Mouse (Mus musculus): Measurements from ENCODE around the gene Sfmbt2. TPM values are rescaled to one million over a fixed set of nuclear protein-coding genes. Genes with fewer than 3 reads are reported as not detected.

Sfmbt2 gene
- total RNA-seq, 2 experiments from 2014 or later, result 0.54 to 0.72 TPM

- DNase-seq, result no peak
Measured at GRCm38 (mm10) chr2:10565491-10565890, 195.2 kb downstream of the Sfmbt2 start.

- DNase-seq, result no peak
Measured at GRCm38 (mm10) chr2:10569392-10569791, 199.1 kb downstream of the Sfmbt2 start.

GRCm38 (mm10) chr2:10572311-10572710 lies 202.0 kb downstream of the Sfmbt2 start:
- DNase-seq, result no peak

- no peak for DNase-seq
Measured at GRCm38 (mm10) chr2:10575962-10576740, 205.8 kb downstream of the Sfmbt2 start.

- no peak for DNase-seq
Measured at GRCm38 (mm10) chr2:10582673-10583072, 212.4 kb downstream of the Sfmbt2 start.

GRCm38 (mm10) chr2:10583103-10583502 lies 212.8 kb downstream of the Sfmbt2 start:
- no peak for DNase-seq

- DNase-seq, result no peak
Measured at GRCm38 (mm10) chr2:10591310-10591709, 221.0 kb downstream of the Sfmbt2 start.

GRCm38 (mm10) chr2:10615500-10615899 lies 245.2 kb downstream of the Sfmbt2 start:
- no peak for DNase-seq

Small RNA genes within 50 kb of the gene (microRNA-seq; reads per million reads assigned to microRNA genes)
- gene Gm22051, result 0 reads per million in 2 experiments
- 0 reads per million in 2 experiments for gene Gm22072
- 0 reads per million in 2 experiments for gene Gm22091
- gene Gm22166, result 0 reads per million in 2 experiments
- gene Gm22239, result 0 reads per million in 2 experiments
- gene Gm22626, result 0 reads per million in 2 experiments
- 0 reads per million in 2 experiments for gene Gm22635
- 0 reads per million in 2 experiments for gene Gm22677
- gene Gm22678, result 0 reads per million in 2 experiments
- gene Gm22775, result 0 reads per million in 2 experiments
- gene Gm22925, result 0 reads per million in 2 experiments
- 0 reads per million in 2 experiments for gene Gm23108
- gene Gm23288, result 0 reads per million in 2 experiments
- gene Gm23542, result 0 reads per million in 2 experiments
- 0 reads per million in 2 experiments for gene Gm23569
- 0 reads per million in 2 experiments for gene Gm23571
- gene Gm23578, result 0 reads per million in 2 experiments
- gene Gm23651, result 0 reads per million in 2 experiments
- 0 reads per million in 2 experiments for gene Gm23988
- 0 reads per million in 2 experiments for gene Gm24028
- gene Gm24167, result 0 reads per million in 2 experiments
- gene Gm24315, result 0 reads per million in 2 experiments
- gene Gm24342, result 0 reads per million in 2 experiments
- gene Gm24488, result 0 reads per million in 2 experiments
- gene Gm24640, result 0 reads per million in 2 experiments
- 0 reads per million in 2 experiments for gene Gm24673
- 0 reads per million in 2 experiments for gene Gm24761
- gene Gm24806, result 0 reads per million in 2 experiments
- 0 reads per million in 2 experiments for gene Gm25022
- 0 reads per million in 2 experiments for gene Gm25158
- 0 reads per million in 2 experiments for gene Gm25263
- 0 reads per million in 2 experiments for gene Gm25285
- gene Gm25316, result 0 reads per million in 2 experiments
- gene Gm25451, result 0 reads per million in 2 experiments
- gene Gm25673, result 0 reads per million in 2 experiments
- 0 reads per million in 2 experiments for gene Gm25680
- gene Gm25701, result 0 reads per million in 2 experiments
- gene Gm25753, result 0 reads per million in 2 experiments
- 0 reads per million in 2 experiments for gene Gm25943
- gene Gm26060, result 0 reads per million in 2 experiments
- gene Gm26073, result 0 reads per million in 2 experiments
- gene Gm26092, result 0 reads per million in 2 experiments
- 0 reads per million in 2 experiments for gene Gm26156
- gene Gm26229, result 0 reads per million in 2 experiments
- gene Gm26398, result 0 reads per million in 2 experiments
- gene Gm26426, result 0 reads per million in 2 experiments
- 0 reads per million in 2 experiments for gene Gm26431
- 0 reads per million in 2 experiments for gene Gm26491
- 0 reads per million in 2 experiments for gene Mir297a-2
- 0 reads per million in 2 experiments for gene Mir297a-3
- gene Mir297a-4, result 0 reads per million in 2 experiments
- gene Mir297b, result 0 reads per million in 2 experiments
- 0 reads per million in 2 experiments for gene Mir297c
- 0 reads per million in 2 experiments for gene Mir466
- gene Mir466b-1, result 0 reads per million in 2 experiments
- gene Mir466b-2, result 0 reads per million in 2 experiments
- gene Mir466b-3, result 0 reads per million in 2 experiments
- gene Mir466b-4, result 0 reads per million in 2 experiments
- 0 reads per million in 2 experiments for gene Mir466b-5
- gene Mir466b-6, result 0 reads per million in 2 experiments
- gene Mir466b-7, result 0 reads per million in 2 experiments
- gene Mir466b-8, result 0 reads per million in 2 experiments
- 0 reads per million in 2 experiments for gene Mir466c-1
- gene Mir466c-2, result 0 reads per million in 2 experiments
- 0 reads per million in 2 experiments for gene Mir466d
- gene Mir466e, result 0 reads per million in 2 experiments
- 0 reads per million in 2 experiments for gene Mir466f-1
- 0 reads per million in 2 experiments for gene Mir466f-2
- 0 reads per million in 2 experiments for gene Mir466f-3
- 0 reads per million in 2 experiments for gene Mir466g
- gene Mir466h, result 0 reads per million in 2 experiments
- 0 reads per million in 2 experiments for gene Mir466l
- gene Mir466m, result 0 reads per million in 2 experiments
- 0 to 0.50 reads per million in 2 experiments for gene Mir466n
- 0 reads per million in 2 experiments for gene Mir466o
- 0 reads per million in 2 experiments for gene Mir466p
- gene Mir467a-1, result 0 reads per million in 2 experiments
- gene Mir467a-10, result 0 reads per million in 2 experiments
- gene Mir467a-2, result 0 reads per million in 2 experiments
- 0 reads per million in 2 experiments for gene Mir467a-3
- gene Mir467a-4, result 0 reads per million in 2 experiments
- gene Mir467a-5, result 0 reads per million in 2 experiments
- gene Mir467a-6, result 0 reads per million in 2 experiments
- 0 reads per million in 2 experiments for gene Mir467a-7
- 0 reads per million in 2 experiments for gene Mir467a-8
- gene Mir467a-9, result 0 reads per million in 2 experiments
- gene Mir467b, result 0 reads per million in 2 experiments
- 51.8 to 62.0 reads per million in 2 experiments for gene Mir467c
- gene Mir467d, result 312 to 414 reads per million in 2 experiments
- gene Mir467e, result 326 to 352 reads per million in 2 experiments
- gene Mir669a-1, result 0 reads per million in 2 experiments
- 0 reads per million in 2 experiments for gene Mir669a-10
- gene Mir669a-11, result 0 reads per million in 2 experiments
- 0 reads per million in 2 experiments for gene Mir669a-12
- gene Mir669a-2, result 0 reads per million in 2 experiments
- gene Mir669a-3, result 0 reads per million in 2 experiments
- gene Mir669a-4, result 0 reads per million in 2 experiments
- 0 reads per million in 2 experiments for gene Mir669a-5
- 0 reads per million in 2 experiments for gene Mir669a-6
- gene Mir669a-7, result 0 reads per million in 2 experiments
- 0 reads per million in 2 experiments for gene Mir669a-8
- gene Mir669a-9, result 0 reads per million in 2 experiments
- 0 reads per million in 2 experiments for gene Mir669b
- 42.4 to 51.5 reads per million in 2 experiments for gene Mir669c
- gene Mir669d, result 0 reads per million in 2 experiments
- gene Mir669d-2, result 0 reads per million in 2 experiments
- 1.0 to 2.9 reads per million in 2 experiments for gene Mir669e
- gene Mir669f, result 0 reads per million in 2 experiments
- 0 reads per million in 2 experiments for gene Mir669g
- 0 to 2.0 reads per million in 2 experiments for gene Mir669h
- gene Mir669i, result 0 reads per million in 2 experiments
- gene Mir669j, result 0 reads per million in 2 experiments
- 0 reads per million in 2 experiments for gene Mir669k
- 13.8 to 25.8 reads per million in 2 experiments for gene Mir669l
- 0 reads per million in 2 experiments for gene Mir669m-1
- gene Mir669m-2, result 0 reads per million in 2 experiments
- 62.7 to 67.3 reads per million in 2 experiments for gene Mir669o
- gene Mir669p-1, result 0 reads per million in 2 experiments
- gene Mir669p-2, result 0 reads per million in 2 experiments

Other genes starting within 250 kb of the Sfmbt2 start
- gene Itih2, start 239.1 kb upstream of the Sfmbt2 start, total RNA-seq (2021), result 1 to 10 TPM in 1 of 2 experiments, under 1 TPM in 1; 0.40 to 1.5 TPM
- 10 to 100 TPM; 65.9 to 76.6 TPM for gene Itih5, start 216.9 kb upstream of the Sfmbt2 start, total RNA-seq (2021)

Data from gastrocnemius, postnatal 10 days (tissue).